Mouse (Mus musculus) heart, postnatal 0 days (tissue): ENCODE measurements around the gene Tmc6. TPM values are rescaled to one million over a fixed set of nuclear protein-coding genes. Genes with fewer than 3 reads are reported as not detected.

Experiments used
- ATAC-seq: fragments of 200-750 bp; cut with Nextera tagmentation; 2 replicates; pipeline ENCODE4 v1.8.0; 2017; ENCODE audit warnings: low read depth, moderate number of reproducible peaks, moderate library complexity; ENCODE audit not compliant: insufficient read depth
- DNase-seq: peaks from one replicate; pipeline ENCODE4 v3.0.0-alpha.2; 2016; ENCODE audit warnings: low spot score
- H3K27ac ChIP-seq: fragments of 300-500 bp; sonication (generic); 2 replicates; pipeline ENCODE4 v1.5.1; 2014; ENCODE audit warnings: low read depth, mild to moderate bottlenecking
- H3K27me3 ChIP-seq: fragments of 300-500 bp; sonication (generic); 2 replicates; pipeline ENCODE4 v1.6.1; 2014; ENCODE audit warnings: low read length, mixed read lengths; ENCODE audit not compliant: control insufficient read depth, insufficient read depth
- H3K36me3 ChIP-seq: fragments of 300-500 bp; sonication (generic); replicated peaks from 2 replicates; pipeline ENCODE4 v1.6.1; 2014; ENCODE audit warnings: low read length, mixed read lengths; ENCODE audit not compliant: control insufficient read depth, insufficient read depth
- H3K4me1 ChIP-seq: fragments of 300-500 bp; sonication (generic); 2 replicates; pipeline ENCODE4 v1.6.1; 2014; ENCODE audit warnings: antibody characterized with exemption; ENCODE audit not compliant: control insufficient read depth, insufficient read depth
- H3K4me2 ChIP-seq: fragments of 300-500 bp; sonication (generic); 2 replicates; pipeline ENCODE4 v1.6.1; 2014; ENCODE audit warnings: low read depth, mild to moderate bottlenecking, low read length, moderate library complexity
- H3K4me3 ChIP-seq: fragments of 300-500 bp; sonication (generic); 2 replicates; pipeline ENCODE4 v1.5.1; 2014; ENCODE audit warnings: low read depth, low read length
- H3K9ac ChIP-seq: fragments of 300-500 bp; sonication (generic); replicated peaks from 2 replicates; pipeline ENCODE4 v1.6.1; 2014; ENCODE audit warnings: low read depth, low read length, mixed read lengths
- H3K9me3 ChIP-seq: fragments of 300-500 bp; sonication (generic); replicated peaks from 2 replicates; pipeline ENCODE4 v1.6.1; 2016; ENCODE audit warnings: low read length; ENCODE audit not compliant: control insufficient read depth
- CTCF ChIP-seq: IDR thresholded peaks from 2 replicates; pipeline ENCODE4 v1.5.1; 2016; ENCODE audit warnings: antibody characterized with exemption, control low read depth, low read depth
- EP300 ChIP-seq: IDR thresholded peaks from 2 replicates; pipeline ENCODE4 v1.6.1; 2016; ENCODE audit warnings: antibody characterized with exemption, low read depth
- WGBS: fragments of 180-500 bp; shearing (Covaris S2); extraction: QIAGEN DNeasy Blood & Tissue Kit; methylation state at CpG from one replicate; pipeline ENCODE4 v1.1.7; 2014; 5-methylcytosine and 5-hydroxymethylcytosine counted together
- polyA plus RNA-seq: library from polyadenylated mRNA; unstranded; fragments of >200 nt; fragmentation: Nextera tagmentation; extraction: Ambion mirVana; gene quantifications from 2 replicates; pipeline ENCODE4 v1.2.1, GENCODE M21; 2015
- total RNA-seq: library from RNA; depleted of rRNA; stranded (reverse); fragments of >200 nt; gene quantifications from 2 replicates; pipeline ENCODE4 v1.2.3, GENCODE M21; 2014; ENCODE audit warnings: low replicate concordance; rRNA removed

Gene Tmc6
- total and polyA plus RNA-seq, 2 experiments from 2014 or later = 20.4 to 31.8 TPM

DNA sequence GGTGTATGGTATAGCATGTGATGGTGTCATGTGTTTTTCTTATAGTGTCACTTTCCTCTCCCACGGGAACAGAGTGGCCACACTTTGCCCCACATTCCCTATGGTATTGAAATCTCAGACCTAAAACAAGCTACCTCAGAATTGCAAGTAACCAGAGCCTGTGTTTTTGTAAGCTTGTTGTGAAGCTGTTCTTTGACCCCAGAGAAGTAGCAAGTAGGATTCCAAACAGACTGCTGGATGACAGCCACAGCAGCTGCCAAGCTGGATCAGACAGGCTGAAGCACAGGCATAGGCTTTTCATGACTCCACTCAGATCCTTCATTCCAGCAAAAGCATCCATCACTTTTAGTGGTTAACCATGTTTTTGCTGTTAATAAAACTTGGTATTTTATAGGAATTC lies 53.2 kb downstream of the Tmc6 start:
- 28% methylated on average over 1 of the region's 1 CpGs for WGBS
- peak; percentile 63; the same call in 1 of the 2 replicates for ATAC-seq
- DNase-seq = peak; percentile 57
- peaks cover 26% of the 10 kb centered on the region for H3K4me1 ChIP-seq
- no peak overlapping the region for H3K4me3 ChIP-seq
- TF ChIP-seq EP300 (no peak), CTCF (no peak)
- H3K27ac ChIP-seq = peak overlapping the region; percentile 66; the same call in 1 of the 2 replicates
- no peak overlapping the region for H3K9ac ChIP-seq
- no peaks in the 10 kb centered on the region for H3K9me3 ChIP-seq
- no peak overlapping the region for H3K4me2 ChIP-seq
- H3K27me3 ChIP-seq = no peaks in the 10 kb centered on the region
- H3K36me3 ChIP-seq = peaks cover 12% of the 10 kb centered on the region; the same call in 1 of the 2 replicates

DNA sequence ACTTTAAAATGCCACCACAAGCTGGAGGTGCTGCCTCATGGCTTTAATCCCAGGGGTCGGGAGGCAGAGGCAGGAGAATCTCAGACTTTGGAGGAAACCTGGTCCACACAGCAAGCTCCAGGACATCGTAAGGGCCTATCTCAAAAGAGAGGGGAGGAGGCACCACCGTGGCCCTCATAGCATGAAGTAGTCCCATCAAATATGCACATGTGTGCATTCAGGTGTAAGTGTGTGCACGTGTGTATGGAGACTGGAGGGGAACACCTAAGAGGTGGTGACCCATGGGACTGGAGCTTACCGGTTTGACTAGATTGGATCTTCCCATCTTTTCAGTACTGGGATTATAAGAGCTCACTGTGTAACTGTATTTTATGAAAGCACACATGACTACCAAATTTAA lies 53.8 kb downstream of the Tmc6 start:
- Histone ChIP-seq H3K9ac (no peak overlapping the region), H3K9me3 (no peaks in the 10 kb centered on the region)

DNA sequence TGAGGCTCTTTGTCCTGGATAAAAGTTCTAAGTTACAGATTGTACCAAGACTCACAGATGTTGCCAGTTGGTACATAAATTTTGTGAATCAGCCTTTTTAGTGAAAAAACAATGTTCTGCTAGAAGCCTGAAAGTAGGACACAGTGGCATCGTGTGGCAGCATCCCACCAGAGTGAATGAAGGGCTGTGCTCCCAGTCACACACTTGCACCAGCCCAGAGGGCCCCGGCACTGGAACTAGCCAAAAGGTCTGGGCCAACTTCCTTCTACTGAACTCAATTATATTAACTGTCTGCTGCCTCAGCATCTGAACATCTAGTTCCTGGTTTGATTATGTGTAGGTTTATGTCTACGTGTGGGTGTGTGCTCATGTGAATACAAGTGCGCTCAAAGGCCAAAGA lies 55.0 kb downstream of the Tmc6 start:
- H3K4me3 ChIP-seq = no peak overlapping the region
- ATAC-seq (no peak), DNase-seq (no peak)
- peaks cover 26% of the 10 kb centered on the region for H3K4me1 ChIP-seq
- no peak overlapping the region for H3K27ac ChIP-seq
- TF ChIP-seq EP300 (no peak), CTCF (no peak)
- H3K27me3 ChIP-seq = no peaks in the 10 kb centered on the region
- H3K9me3 ChIP-seq = no peaks in the 10 kb centered on the region
- H3K36me3 ChIP-seq = peaks cover 11% of the 10 kb centered on the region
- H3K9ac ChIP-seq = no peak overlapping the region
- no peak overlapping the region for H3K4me2 ChIP-seq
- 93% methylated on average over 4 of the region's 4 CpGs for WGBS

More for the DNA sequence above, 53.8 kb downstream of the Tmc6 start:
- Histone ChIP-seq H3K4me2 (no peak overlapping the region), H3K27ac (peak overlapping the region; percentile 66; the same call in 1 of the 2 replicates), H3K27me3 (no peaks in the 10 kb centered on the region), H3K36me3 (peaks cover 7% of the 10 kb centered on the region; the same call in 1 of the 2 replicates), H3K4me3 (no peak overlapping the region), H3K4me1 (peaks cover 26% of the 10 kb centered on the region)
- ATAC-seq (no peak), DNase-seq (no peak)
- TF ChIP-seq CTCF (no peak), EP300 (no peak)
- 90% methylated on average over 5 of the region's 5 CpGs for WGBS

DNA sequence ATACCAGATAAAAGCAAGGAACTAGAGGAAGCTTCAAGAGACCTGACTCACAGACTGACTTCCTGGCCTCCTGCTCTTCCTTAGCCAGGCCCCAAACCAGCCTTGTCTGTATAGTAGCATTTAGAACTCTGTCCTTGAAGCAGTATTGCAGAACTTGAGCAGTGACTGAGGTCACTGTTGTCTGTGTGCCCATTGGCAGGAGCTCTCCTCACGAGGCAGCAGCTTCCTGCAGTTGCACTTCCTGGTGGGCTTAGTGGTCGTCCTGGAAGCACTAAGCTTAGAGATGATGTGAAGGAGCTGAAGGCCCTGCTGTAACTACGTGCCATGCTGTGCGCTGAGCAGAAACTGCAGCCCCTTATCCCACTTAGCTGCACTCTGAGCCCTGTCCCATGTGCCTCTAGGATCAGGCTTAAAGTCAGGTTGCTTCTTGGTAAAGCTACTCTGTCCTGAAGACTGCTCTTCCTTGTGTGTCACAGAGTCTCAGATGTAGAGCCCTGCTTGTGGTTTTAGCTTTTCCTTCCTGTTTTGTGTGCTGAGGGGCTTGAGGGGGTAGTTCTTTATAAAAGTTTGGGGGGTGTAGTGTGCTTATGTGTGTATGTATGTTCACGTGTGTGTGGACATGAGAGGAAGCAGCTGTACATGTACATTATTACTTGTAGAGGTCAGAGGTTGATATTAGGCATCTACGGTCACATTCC lies 57.2 kb downstream of the Tmc6 start:
- no peaks in the 10 kb centered on the region for H3K9me3 ChIP-seq
- DNase-seq (no peak), ATAC-seq (no peak)
- H3K9ac ChIP-seq = no peak overlapping the region
- no peak overlapping the region for H3K4me3 ChIP-seq
- no peak overlapping the region for H3K4me2 ChIP-seq
- H3K4me1 ChIP-seq = peaks cover 13% of the 10 kb centered on the region
- WGBS = 69% methylated on average over 6 of the region's 6 CpGs
- peaks cover 33% of the 10 kb centered on the region for H3K36me3 ChIP-seq
- H3K27me3 ChIP-seq = no peaks in the 10 kb centered on the region
- TF ChIP-seq EP300 (no peak), CTCF (no peak)
- H3K27ac ChIP-seq = peak overlapping the region; percentile 27; the same call in 1 of the 2 replicates

DNA sequence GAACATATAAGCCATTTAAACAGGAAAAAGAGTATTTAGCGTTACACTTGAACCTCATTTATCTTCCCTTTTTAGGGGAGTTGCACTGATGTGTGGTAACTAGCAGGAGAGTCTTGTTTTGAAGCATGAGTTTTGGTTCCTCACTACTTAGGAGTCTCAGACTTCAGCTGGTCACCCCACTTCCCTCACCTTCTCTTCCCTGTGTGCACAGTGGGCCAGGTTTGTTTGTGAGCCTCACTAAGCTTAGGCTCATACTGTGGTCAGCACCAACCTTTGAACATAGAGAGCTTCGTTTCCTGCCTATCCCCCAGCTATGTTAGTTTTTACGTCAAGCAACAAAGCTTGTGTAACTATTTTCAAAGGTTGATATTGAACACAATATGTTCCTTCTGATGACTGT lies 63.2 kb downstream of the Tmc6 start:
- Histone ChIP-seq H3K4me3 (no peak overlapping the region), H3K4me2 (no peak overlapping the region), H3K4me1 (no peaks in the 10 kb centered on the region), H3K9ac (no peak overlapping the region), H3K27ac (no peak overlapping the region), H3K9me3 (no peaks in the 10 kb centered on the region), H3K36me3 (peaks cover 80% of the 10 kb centered on the region), H3K27me3 (no peaks in the 10 kb centered on the region)
- TF ChIP-seq EP300 (no peak), CTCF (no peak)
- no peak for DNase-seq
- ATAC-seq = no peak
- 90% methylated on average over 3 of the region's 3 CpGs for WGBS

Other genes with a start within 250 kb of the Tmc6 start
- 24.2 and 24.4 TPM in 2 replicates for gene Tnrc6c, start 127.9 kb downstream of the Tmc6 start, total RNA-seq
- gene Tnrc6c, start 127.9 kb downstream of the Tmc6 start, polyA plus RNA-seq = 6.2 and 6.8 TPM in 2 replicates
- gene Tmc8, start 122 bp downstream of the Tmc6 start, total RNA-seq = 2.6 and 8.7 TPM in 2 replicates
- 1.4 and 2.3 TPM in 2 replicates for gene Tmc8, start 122 bp downstream of the Tmc6 start, polyA plus RNA-seq
- gene 6030468B19Rik, start 15.5 kb upstream of the Tmc6 start, total RNA-seq = not detected in 2 replicates
- not detected in 2 replicates for gene 6030468B19Rik, start 15.5 kb upstream of the Tmc6 start, polyA plus RNA-seq
- 2.6 TPM in 1 of 2 replicates, not detected in the other for gene Gm20708, start 27.5 kb upstream of the Tmc6 start, total RNA-seq
- gene Gm20708, start 27.5 kb upstream of the Tmc6 start, polyA plus RNA-seq = 0.52 and 0.68 TPM in 2 replicates
- 151 TPM in 2 replicates for gene Syngr2, start 27.5 kb upstream of the Tmc6 start, total RNA-seq
- gene Syngr2, start 27.5 kb upstream of the Tmc6 start, polyA plus RNA-seq = 95.2 and 105 TPM in 2 replicates
- 14.5 and 17.6 TPM in 2 replicates for gene Afmid, start 43.7 kb upstream of the Tmc6 start, total RNA-seq
- 13.1 and 16.5 TPM in 2 replicates for gene Afmid, start 43.7 kb upstream of the Tmc6 start, polyA plus RNA-seq
- 103 and 117 TPM in 2 replicates for gene Tk1, start 43.9 kb upstream of the Tmc6 start, total RNA-seq
- 41.4 and 44.0 TPM in 2 replicates for gene Tk1, start 43.9 kb upstream of the Tmc6 start, polyA plus RNA-seq
- gene Birc5, start 67.1 kb upstream of the Tmc6 start, total RNA-seq = 36.1 and 56.8 TPM in 2 replicates
- 83.6 and 85.0 TPM in 2 replicates for gene Birc5, start 67.1 kb upstream of the Tmc6 start, polyA plus RNA-seq
- gene Tmem235, start 78.6 kb upstream of the Tmc6 start, total RNA-seq = not detected in 2 replicates
- gene Tmem235, start 78.6 kb upstream of the Tmc6 start, polyA plus RNA-seq = not detected in 2 replicates
- 7.4 and 7.8 TPM in 2 replicates for gene Tha1, start 91.3 kb upstream of the Tmc6 start, total RNA-seq
- gene Tha1, start 91.3 kb upstream of the Tmc6 start, polyA plus RNA-seq = 9.4 and 9.5 TPM in 2 replicates
- 5.7 and 13.1 TPM in 2 replicates for gene Socs3, start 187.8 kb upstream of the Tmc6 start, total RNA-seq
- 4.0 and 5.1 TPM in 2 replicates for gene Socs3, start 187.8 kb upstream of the Tmc6 start, polyA plus RNA-seq
- gene Pgs1, start 204.1 kb upstream of the Tmc6 start, total RNA-seq = 27.2 and 33.0 TPM in 2 replicates
- gene Pgs1, start 204.1 kb upstream of the Tmc6 start, polyA plus RNA-seq = 20.3 and 21.8 TPM in 2 replicates